Mouse (Mus musculus): ENCODE results near the gene Olfr97. TPM values are rescaled to one million over a fixed set of nuclear protein-coding genes. Genes with fewer than 3 reads are reported as not detected.

Olfr97 gene
- polyA plus RNA-seq (2017; shearing (Covaris generic)): not detected

DNA sequence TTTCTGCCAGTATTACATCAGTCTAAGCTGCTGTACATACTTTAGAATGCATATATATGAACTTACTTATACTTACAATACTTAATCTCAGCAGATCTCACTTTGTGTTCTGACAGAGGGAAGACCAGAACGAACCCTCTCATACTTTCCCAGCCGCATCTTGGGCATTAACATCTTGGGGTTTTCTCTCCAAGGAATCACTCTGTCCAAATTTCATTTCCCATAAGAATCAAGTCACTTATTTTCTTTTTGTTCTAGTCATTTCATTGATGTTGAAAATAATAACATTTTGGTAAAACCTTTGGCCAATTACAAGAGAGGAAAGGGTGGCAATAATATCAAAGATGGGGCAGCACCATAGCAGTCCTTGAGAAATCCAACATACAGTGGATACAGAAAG, at the start of gene Olfr97:
Gene Olfr97 (minus strand): TSS at position 101 of the 400 bp plus-strand sequence.

DNA sequence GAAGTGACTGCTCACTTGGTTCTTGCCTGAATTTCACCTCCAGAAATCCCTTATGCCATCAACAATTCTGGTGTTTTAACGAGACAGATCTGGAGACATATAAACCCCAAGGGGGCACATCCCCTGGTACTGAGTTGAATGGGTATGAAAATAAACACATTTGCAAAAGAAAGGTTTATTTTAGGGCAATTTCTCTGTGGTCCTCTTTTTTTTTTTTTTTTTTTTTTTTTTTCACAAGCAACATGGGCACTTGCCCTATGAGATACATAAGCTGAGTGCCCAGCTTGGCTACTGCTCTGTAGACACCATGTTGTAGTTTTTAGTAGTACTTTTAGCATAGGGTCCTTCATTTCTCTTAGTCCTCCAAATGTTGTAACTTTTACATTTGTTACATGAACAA, 46.2 kb upstream of the Olfr97 start, which contains the start of gene Olfr99:
Gene Olfr99 (minus strand): TSS at position 101 of the 400 bp plus-strand sequence.

DNA sequence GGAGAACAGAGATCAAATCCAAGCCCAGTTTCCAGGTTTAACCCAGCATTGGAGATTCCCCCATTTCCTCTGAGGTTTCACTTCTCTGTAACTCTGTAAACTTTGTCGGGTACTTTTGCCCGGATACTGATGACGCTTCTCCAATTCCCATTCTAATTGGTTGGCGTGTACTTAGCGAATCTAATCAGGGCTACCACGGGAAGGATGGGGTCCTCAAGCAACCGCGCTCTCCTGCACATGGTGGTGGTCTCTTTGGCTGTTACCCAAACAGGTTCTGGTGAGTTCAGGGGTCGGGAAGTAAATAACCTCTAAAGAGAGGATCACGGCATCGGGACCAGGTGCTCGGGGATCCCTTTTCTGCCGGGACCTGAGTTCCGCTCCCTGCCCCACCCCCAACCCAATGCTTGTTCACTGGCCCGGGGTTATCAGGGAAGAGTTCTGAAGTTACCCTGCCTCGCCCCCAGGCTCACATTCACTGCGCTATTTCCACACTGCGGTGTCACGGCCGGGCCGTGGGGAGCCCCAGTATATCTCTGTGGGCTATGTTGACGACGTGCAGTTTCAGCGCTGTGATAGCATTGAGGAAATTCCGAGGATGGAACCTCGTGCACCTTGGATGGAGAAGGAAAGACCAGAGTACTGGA, 33.0 kb upstream of the Olfr97 start, which contains the start of gene H2-M3:
Gene H2-M3 (plus strand): TSS at position 163 of the 644 bp plus-strand sequence.

DNA sequence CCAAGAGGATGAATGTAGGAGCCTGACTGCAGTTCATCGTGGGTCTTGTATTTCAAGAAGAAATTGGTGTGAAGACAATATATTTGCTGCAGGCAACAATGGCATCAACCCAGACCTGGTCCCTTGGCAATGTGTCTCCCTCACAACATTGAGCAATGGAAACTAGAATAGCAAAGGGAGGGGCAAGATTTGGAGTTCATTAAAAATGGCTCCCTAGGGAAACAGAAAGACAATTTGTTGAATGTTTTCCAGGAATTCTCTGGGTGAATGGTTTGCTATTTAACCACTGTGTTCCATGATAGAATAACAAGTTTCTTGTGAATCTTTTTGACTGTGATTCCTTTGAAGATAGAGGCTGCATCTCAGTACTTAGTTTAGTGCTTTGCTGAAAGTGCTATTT, 26.5 kb upstream of the Olfr97 start, which contains the start of gene Olfr98:
Gene Olfr98 (minus strand): TSS at position 124 of the 400 bp plus-strand sequence.

DNA sequence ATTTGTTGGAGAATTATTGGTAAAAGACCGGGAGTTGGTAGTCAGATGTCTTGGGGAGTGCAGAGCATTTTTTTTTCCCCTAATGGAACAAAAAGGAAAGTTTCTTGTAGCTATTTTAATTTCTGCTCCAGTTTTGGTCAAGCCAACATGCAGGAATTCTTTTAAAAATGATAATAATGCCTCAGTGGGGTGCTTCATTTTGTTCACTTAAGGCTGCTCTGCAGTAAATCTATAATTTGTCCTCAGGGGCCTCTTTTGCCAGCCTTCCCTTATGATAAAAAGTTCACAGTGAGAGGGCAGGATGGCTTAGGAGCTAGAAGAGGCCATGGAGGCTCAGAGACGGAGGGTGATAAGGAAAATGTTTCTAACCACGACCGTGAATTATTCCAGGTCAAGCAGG, 17.3 kb downstream of the Olfr97 start, which contains the start of gene Olfr96:
Gene Olfr96 (plus strand): TSS at position 301 of the 400 bp plus-strand sequence.

DNA sequence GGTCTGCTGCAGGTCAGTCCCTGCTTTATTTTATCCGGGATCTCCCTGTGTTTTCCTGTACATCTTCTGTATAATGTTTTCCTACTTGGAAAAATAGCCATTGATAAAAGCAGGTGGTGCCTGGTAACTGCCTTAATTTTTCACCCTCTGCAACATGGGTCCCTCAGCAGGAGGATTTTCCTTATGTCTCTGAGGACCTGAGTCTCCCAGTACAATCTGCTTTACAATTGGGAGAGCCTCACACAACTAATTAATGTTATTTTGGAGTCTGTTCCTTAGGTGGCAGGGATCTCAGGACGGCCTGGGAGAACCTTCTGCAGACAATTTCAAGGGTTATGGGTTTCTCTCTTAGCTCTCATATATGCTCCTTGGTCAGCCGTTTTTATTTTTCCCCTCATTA, 24.1 kb downstream of the Olfr97 start, which contains the start of gene Olfr95:
Gene Olfr95 (minus strand): TSS at position 101 of the 400 bp plus-strand sequence.

DNA sequence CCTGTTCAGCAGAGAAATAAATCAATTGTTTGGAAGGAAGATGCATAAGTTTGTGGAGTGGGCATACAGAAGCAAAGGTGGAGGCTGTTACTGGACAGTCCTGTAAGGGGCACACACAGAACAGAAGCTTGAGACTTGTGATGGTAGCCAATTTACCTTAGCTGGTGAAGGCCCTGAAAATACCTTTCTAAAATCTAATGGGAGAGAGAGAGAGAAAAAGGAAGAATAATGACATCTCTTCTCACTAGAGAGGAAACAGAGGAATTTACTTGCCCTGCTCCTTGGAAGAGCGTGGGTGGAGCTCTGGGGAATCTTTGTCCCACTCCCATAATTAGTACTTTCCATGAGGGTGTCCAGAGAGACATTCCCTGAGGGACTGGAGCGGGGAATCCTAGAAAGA, 36.2 kb downstream of the Olfr97 start, which contains the start of gene Olfr94:
Gene Olfr94 (minus strand): TSS at position 101 of the 400 bp plus-strand sequence.

DNA sequence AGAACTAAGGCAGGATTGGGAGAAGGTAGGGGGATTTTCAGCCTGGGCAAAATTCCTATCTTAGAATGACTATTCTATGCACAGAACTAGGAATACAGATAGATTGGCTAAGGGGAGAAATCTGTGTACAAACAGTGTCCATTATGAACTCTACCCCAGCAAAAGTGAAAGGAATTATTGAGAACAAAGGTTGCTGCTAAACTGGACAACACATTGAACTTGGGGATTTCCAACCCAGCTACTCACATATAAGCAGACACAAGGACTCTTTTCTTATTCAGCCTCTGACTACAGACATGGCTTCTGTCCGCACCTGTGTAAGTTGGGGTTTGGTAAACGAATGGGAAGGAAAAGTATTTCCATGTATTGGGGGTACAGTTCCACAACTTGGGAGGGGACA, 43.5 kb downstream of the Olfr97 start, which contains the start of gene Ubd:
Gene Ubd (plus strand): TSS at position 237 of the 400 bp plus-strand sequence.

Other genes with a start within 250 kb of the Olfr97 start
- not detected for gene H2-M5, start 247.8 kb downstream of the Olfr97 start, polyA plus RNA-seq (2017; shearing (Covaris generic))
- not detected for gene Zfp57, start 236.2 kb downstream of the Olfr97 start, polyA plus RNA-seq (2017; shearing (Covaris generic))
- gene Mog, start 213.9 kb downstream of the Olfr97 start, polyA plus RNA-seq (2017; shearing (Covaris generic)): not detected
- gene Gabbr1, start 191.4 kb downstream of the Olfr97 start, polyA plus RNA-seq (2017; shearing (Covaris generic)): 12.2 TPM
- not detected for gene Olfr90, start 148.8 kb downstream of the Olfr97 start, polyA plus RNA-seq (2017; shearing (Covaris generic))
- gene Olfr91, start 139.1 kb downstream of the Olfr97 start, polyA plus RNA-seq (2017; shearing (Covaris generic)): 0.07 TPM
- gene Olfr92, start 117.2 kb downstream of the Olfr97 start, polyA plus RNA-seq (2017; shearing (Covaris generic)): not detected
- not detected for gene Olfr93, start 75.8 kb downstream of the Olfr97 start, polyA plus RNA-seq (2017; shearing (Covaris generic))
- 0.70 TPM for gene Ubd, start 43.4 kb downstream of the Olfr97 start, polyA plus RNA-seq (2017; shearing (Covaris generic))
- gene Olfr94, start 36.3 kb downstream of the Olfr97 start, polyA plus RNA-seq (2017; shearing (Covaris generic)): not detected
- not detected for gene Olfr95, start 24.2 kb downstream of the Olfr97 start, polyA plus RNA-seq (2017; shearing (Covaris generic))
- gene Olfr96, start 17.2 kb downstream of the Olfr97 start, polyA plus RNA-seq (2017; shearing (Covaris generic)): not detected
- gene Olfr98, start 26.4 kb upstream of the Olfr97 start, polyA plus RNA-seq (2017; shearing (Covaris generic)): not detected
- 138 TPM for gene H2-M3, start 32.9 kb upstream of the Olfr97 start, polyA plus RNA-seq (2017; shearing (Covaris generic))
- gene Olfr99, start 46.1 kb upstream of the Olfr97 start, polyA plus RNA-seq (2017; shearing (Covaris generic)): 4.1 TPM
- 0.10 TPM for gene Olfr101, start 67.0 kb upstream of the Olfr97 start, polyA plus RNA-seq (2017; shearing (Covaris generic))
- gene Olfr102, start 79.7 kb upstream of the Olfr97 start, polyA plus RNA-seq (2017; shearing (Covaris generic)): not detected
- not detected for gene Olfr103, start 102.4 kb upstream of the Olfr97 start, polyA plus RNA-seq (2017; shearing (Covaris generic))
- not detected for gene Olfr104-ps, start 122.3 kb upstream of the Olfr97 start, polyA plus RNA-seq (2017; shearing (Covaris generic))
- gene Olfr105-ps, start 141.7 kb upstream of the Olfr97 start, polyA plus RNA-seq (2017; shearing (Covaris generic)): not detected
- not detected for gene Olfr106-ps, start 153.1 kb upstream of the Olfr97 start, polyA plus RNA-seq (2017; shearing (Covaris generic))
- not detected for gene Olfr107, start 161.9 kb upstream of the Olfr97 start, polyA plus RNA-seq (2017; shearing (Covaris generic))
- not detected for gene Olfr108, start 208.2 kb upstream of the Olfr97 start, polyA plus RNA-seq (2017; shearing (Covaris generic))
- gene Olfr109, start 221.6 kb upstream of the Olfr97 start, polyA plus RNA-seq (2017; shearing (Covaris generic)): not detected
- gene H2-M2, start 246.2 kb upstream of the Olfr97 start, polyA plus RNA-seq (2017; shearing (Covaris generic)): not detected